In genomic region chr8:108911511-108911910, GRCm38 (mm10) we compare ENCODE assay signal across 9 mouse cellular contexts.
DNase-seq lines count a peak whose midpoint lies in the region; ATAC-seq and TF ChIP-seq lines count a peak whose summit lies in the region.
"Had no signal": no experiment of that assay in that cellular context is flagged by ENCODE, and none has a peak within 500 bp of the region (broad histone marks: within the 10 kb centered on the region; RNA-seq: fewer than 3 reads in every experiment).

No protein-coding gene starts in this region.

- H3K9me3 ChIP-seq in ES-Bruce4 (replicated peaks; ENCODE audit: control insufficient read depth, insufficient read depth, low read length, poor library complexity, severe bottlenecking): no peaks in the 10 kb centered on the region
- no peaks in the 10 kb centered on the region for H3K9me3 ChIP-seq in embryonic facial prominence, embryonic 11.5 days (replicated peaks; ENCODE audit: control insufficient read depth, low read length)
- no peaks in the 10 kb centered on the region for H3K9me3 ChIP-seq in heart, embryonic 15.5 days (replicated peaks)

- TF ChIP-seq EP300 in ES-Bruce4 (IDR thresholded peaks at IDR 0.05; ENCODE audit: insufficient read depth, low read depth, low read length): no peak

- no peak overlapping the region for H3K27ac ChIP-seq in ES-Bruce4 (ENCODE audit: insufficient read depth, low read length)
- no peak overlapping the region for H3K27ac ChIP-seq in embryonic facial prominence, embryonic 11.5 days (replicated peaks; ENCODE audit: low read depth, low read length)
- peak overlapping the region; percentile 70 for H3K27ac ChIP-seq in heart, embryonic 15.5 days

- peak; percentile 95 for TF ChIP-seq CTCF in ES-Bruce4 (IDR thresholded peaks at IDR 0.05; ENCODE audit: low read depth, low read length)

- DNase-seq in adrenal gland, postnatal 25 days: peak; percentile 84
- peak; percentile 94 for DNase-seq in embryonic facial prominence, embryonic 11.5 days (ENCODE audit: low spot score)
- DNase-seq in layer of hippocampus, adult 9-10 months (ENCODE audit: low spot score): peak; percentile 90
- DNase-seq in lung, postnatal 14 days: peak; percentile 93
- peak; percentile 61 for DNase-seq in retina, postnatal 7 days (ENCODE audit: low read depth, low spot score)
- DNase-seq in urinary bladder, postnatal 10 days (ENCODE audit: low spot score): peak; percentile 85

- ATAC-seq in embryonic facial prominence, embryonic 11.5 days (replicated peaks; ENCODE audit: insufficient number of reproducible peaks, low FRiP score, low TSS enrichment, low read depth): 0 out of 2 replicates have a peak, but pooled peaks have one; percentile 45
- ATAC-seq in heart, embryonic 15.5 days (replicated peaks; ENCODE audit: insufficient number of reproducible peaks, insufficient read depth, low FRiP score, low read depth): no peak

- H3K4me1 ChIP-seq in ES-Bruce4 (ENCODE audit: control insufficient read depth, insufficient read depth, low read length): no peaks in the 10 kb centered on the region
- no peaks in the 10 kb centered on the region for H3K4me1 ChIP-seq in embryonic facial prominence, embryonic 11.5 days (ENCODE audit: control insufficient read depth, insufficient read depth, low read length)
- H3K4me1 ChIP-seq in heart, embryonic 15.5 days (replicated peaks): peaks cover 21% of the 10 kb centered on the region

- no peak overlapping the region for H3K9ac ChIP-seq in ES-Bruce4 (ENCODE audit: low read depth, poor library complexity, severe bottlenecking)
- H3K9ac ChIP-seq in embryonic facial prominence, embryonic 11.5 days (replicated peaks; ENCODE audit: low read length): no peak overlapping the region
- no peak overlapping the region for H3K9ac ChIP-seq in heart, embryonic 15.5 days

- TF ChIP-seq POLR2A in ES-Bruce4 (IDR thresholded peaks at IDR 0.05; ENCODE audit: insufficient read depth, low read length): no peak

- H3K36me3 ChIP-seq in ES-Bruce4 (ENCODE audit: control insufficient read depth, insufficient read depth, low read length, poor library complexity, severe bottlenecking): peaks cover 1% of the 10 kb centered on the region; the same call in 1 of the 2 replicates
- H3K36me3 ChIP-seq in embryonic facial prominence, embryonic 11.5 days (replicated peaks; ENCODE audit: control insufficient read depth, insufficient read depth, low read depth, low read length): no peaks in the 10 kb centered on the region
- H3K36me3 ChIP-seq in heart, embryonic 15.5 days: peaks cover under 1% of the 10 kb centered on the region; the same call in 1 of the 2 replicates

- 10% methylated on average over 6 of the region's 6 CpGs for WGBS in embryonic facial prominence, embryonic 11.5 days
- WGBS in heart, embryonic 15.5 days: 11% methylated on average over 6 of the region's 6 CpGs

- no peak overlapping the region for H3K4me3 ChIP-seq in ES-Bruce4 (ENCODE audit: low read depth, low read length)
- H3K4me3 ChIP-seq in embryonic facial prominence, embryonic 11.5 days (ENCODE audit: low read depth, low read length): no peak overlapping the region
- H3K4me3 ChIP-seq in heart, embryonic 15.5 days: no peak overlapping the region
- H3K4me3 ChIP-seq: megakaryocyte, embryonic 14.5 days had no signal

- no peaks in the 10 kb centered on the region for H3K27me3 ChIP-seq in ES-Bruce4 (ENCODE audit: control insufficient read depth, insufficient read depth, low read length, poor library complexity, severe bottlenecking)
- H3K27me3 ChIP-seq in embryonic facial prominence, embryonic 11.5 days (ENCODE audit: control insufficient read depth, insufficient read depth, low read length): no peaks in the 10 kb centered on the region
- no peaks in the 10 kb centered on the region for H3K27me3 ChIP-seq in heart, embryonic 15.5 days

- no peak overlapping the region for H3K4me2 ChIP-seq in embryonic facial prominence, embryonic 11.5 days (ENCODE audit: low read depth, low read length)
- H3K4me2 ChIP-seq in heart, embryonic 15.5 days: no peak overlapping the region
